Mouse (Mus musculus) liver, embryonic 12.5 days (tissue): ENCODE results near the gene Pnck. TPM values are rescaled to one million over a fixed set of nuclear protein-coding genes. Genes with fewer than 3 reads are reported as not detected.

Experiments
- ATAC-seq: fragments of 200-750 bp; cut with Nextera tagmentation; 2 replicates; pipeline ENCODE4 v1.8.0; 2017; ENCODE audit warnings: moderate number of reproducible peaks, mild to moderate bottlenecking, moderate library complexity
- H3K27ac ChIP-seq: fragments of 300-500 bp; sonication (generic); 2 replicates; pipeline ENCODE4 v1.5.1; 2016; ENCODE audit warnings: mild to moderate bottlenecking
- H3K27me3 ChIP-seq: fragments of 300-500 bp; sonication (generic); replicated peaks from 2 replicates; pipeline ENCODE4 v1.6.1; 2016; ENCODE audit warnings: mild to moderate bottlenecking, moderate library complexity
- H3K36me3 ChIP-seq: fragments of 300-500 bp; sonication (generic); 2 replicates; pipeline ENCODE4 v1.6.1; 2016; ENCODE audit warnings: mild to moderate bottlenecking, moderate library complexity
- H3K4me1 ChIP-seq: fragments of 300-500 bp; sonication (generic); 2 replicates; pipeline ENCODE4 v1.6.1; 2016
- H3K4me2 ChIP-seq: fragments of 300-500 bp; sonication (generic); 2 replicates; pipeline ENCODE4 v1.6.1; 2016; ENCODE audit warnings: mild to moderate bottlenecking, moderate library complexity
- H3K4me3 ChIP-seq: fragments of 300-500 bp; sonication (generic); 2 replicates; pipeline ENCODE4 v1.5.1; 2016; ENCODE audit warnings: mild to moderate bottlenecking, moderate library complexity
- H3K9ac ChIP-seq: fragments of 300-500 bp; sonication (generic); 2 replicates; pipeline ENCODE4 v1.6.1; 2016; ENCODE audit warnings: mild to moderate bottlenecking, moderate library complexity
- H3K9me3 ChIP-seq: fragments of 300-500 bp; sonication (generic); replicated peaks from 2 replicates; pipeline ENCODE4 v1.6.1; 2016; ENCODE audit warnings: mild to moderate bottlenecking, moderate library complexity
- WGBS: fragments of 180-500 bp; shearing (Covaris S2); methylation state at CpG from one replicate; pipeline ENCODE4 v1.1.7; 2016; ENCODE audit not compliant: insufficient replicate concordance; 5-methylcytosine and 5-hydroxymethylcytosine counted together
- polyA plus RNA-seq: library from polyadenylated mRNA; unstranded; fragments of >200 nt; fragmentation: Nextera tagmentation; extraction: Ambion mirVana; gene quantifications from 2 replicates; pipeline ENCODE4 v1.2.1, GENCODE M21; 2016

The Pnck gene
- polyA plus RNA-seq = 1.2 and 1.4 TPM in 2 replicates

GRCm38 (mm10) chrX:73659575-73660283 is at the start of gene Pnck:
Pnck (minus strand) TSS chrX:73660117.
- H3K4me3 ChIP-seq = peak within 1 kb of the TSS; percentile 40
- H3K36me3 ChIP-seq = no peaks in the 10 kb centered on the region
- H3K9me3 ChIP-seq = no peaks in the 10 kb centered on the region
- H3K27ac ChIP-seq = no peak within 1 kb of the TSS
- H3K9ac ChIP-seq = no peak within 1 kb of the TSS; the same call in 1 of the 2 replicates
- H3K4me1 ChIP-seq = 0 out of 2 replicates have a peak, but pooled peaks cover 7% of the 10 kb centered on the region
- no peak for ATAC-seq
- 23% methylated on average over 44 of the region's 57 CpGs for WGBS
- peak within 1 kb of the TSS; percentile 69 for H3K4me2 ChIP-seq
- peaks cover 43% of the 10 kb centered on the region for H3K27me3 ChIP-seq

DNA sequence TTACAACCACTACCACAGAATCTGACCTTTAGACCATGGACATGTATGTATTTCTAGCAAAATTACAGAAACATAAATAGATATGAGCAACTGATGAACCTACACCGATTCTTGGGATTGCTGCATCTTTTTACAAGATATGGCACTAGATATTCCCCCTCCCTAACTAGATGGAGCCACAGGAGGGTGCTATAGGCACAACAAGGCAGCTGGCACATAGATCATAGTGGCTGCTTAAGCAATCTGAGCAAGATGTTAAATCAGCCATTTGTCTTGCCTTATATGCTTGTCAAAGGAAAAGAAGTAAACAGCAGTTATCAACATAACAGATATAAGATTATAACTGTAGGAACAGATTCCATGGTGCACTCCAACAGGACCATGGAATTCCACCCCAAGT is 40.6 kb upstream of the Pnck start:
- Histone ChIP-seq H3K4me3 (no peak overlapping the region), H3K27me3 (no peaks in the 10 kb centered on the region), H3K4me2 (no peak overlapping the region), H3K27ac (no peak overlapping the region), H3K9me3 (no peaks in the 10 kb centered on the region), H3K36me3 (peaks cover 49% of the 10 kb centered on the region), H3K4me1 (no peaks in the 10 kb centered on the region), H3K9ac (no peak overlapping the region)
- 60% methylated on average over 1 of the region's 1 CpGs for WGBS
- no peak for ATAC-seq

- H3K36me3 ChIP-seq = peaks cover 67% of the 10 kb centered on the region
- H3K4me1 ChIP-seq = no peaks in the 10 kb centered on the region
- no peak overlapping the region for H3K27ac ChIP-seq
- no peak overlapping the region for H3K4me3 ChIP-seq
- WGBS = 67% methylated on average over 5 of the region's 5 CpGs
- H3K4me2 ChIP-seq = no peak overlapping the region
- H3K9ac ChIP-seq = no peak overlapping the region
- H3K27me3 ChIP-seq = no peaks in the 10 kb centered on the region; the same call in 1 of the 2 replicates
- no peak for ATAC-seq
- no peaks in the 10 kb centered on the region for H3K9me3 ChIP-seq
Measured at GRCm38 (mm10) chrX:73690917-73691629, 31.2 kb upstream of the Pnck start.

DNA sequence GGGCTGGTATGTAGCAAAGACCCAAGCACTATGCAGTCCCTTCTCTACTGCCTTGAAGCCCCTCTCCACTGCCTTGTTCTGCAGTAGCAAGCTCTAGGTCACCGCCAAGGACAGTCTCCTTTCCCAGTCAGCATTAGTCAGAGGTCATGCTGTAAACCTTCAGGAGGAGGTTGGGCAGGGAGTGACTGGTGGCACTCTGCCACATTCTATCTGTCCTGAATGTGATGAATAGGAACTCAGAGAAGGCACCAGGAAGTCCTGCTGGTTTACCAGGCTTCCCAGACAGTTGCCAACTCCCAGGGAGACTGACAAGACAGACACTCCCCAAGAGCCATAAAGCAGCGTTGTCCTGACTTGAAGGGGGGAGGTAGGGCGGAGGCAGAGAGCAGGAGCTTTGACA is 25.7 kb upstream of the Pnck start:
- Histone ChIP-seq H3K27me3 (no peaks in the 10 kb centered on the region; the same call in 1 of the 2 replicates), H3K9me3 (no peaks in the 10 kb centered on the region), H3K4me2 (no peak overlapping the region), H3K9ac (no peak overlapping the region), H3K4me3 (no peak overlapping the region), H3K36me3 (peaks cover 75% of the 10 kb centered on the region), H3K27ac (no peak overlapping the region), H3K4me1 (no peaks in the 10 kb centered on the region)
- 69% methylated on average over 3 of the region's 3 CpGs for WGBS
- no peak for ATAC-seq

DNA sequence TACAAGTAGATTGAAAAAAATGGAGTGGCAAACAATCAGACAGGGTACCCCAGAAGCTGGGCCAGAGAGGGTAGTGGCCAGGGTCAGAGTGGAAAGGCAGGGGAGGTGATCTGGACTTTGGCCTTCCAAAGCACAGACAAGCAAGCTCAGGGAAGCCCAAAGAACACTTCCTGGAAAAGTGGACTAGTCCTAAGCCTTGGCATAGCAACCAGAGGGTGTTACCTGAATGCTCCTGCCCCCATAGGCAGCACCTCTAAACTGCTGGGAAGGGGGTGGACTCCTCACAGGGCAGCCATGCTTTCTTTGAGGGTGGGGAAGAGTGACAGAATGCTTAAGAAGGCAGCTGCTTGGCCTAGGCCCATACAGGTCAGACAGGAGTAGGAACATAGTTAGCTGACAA is 25.1 kb upstream of the Pnck start:
- H3K9ac ChIP-seq = no peak overlapping the region
- H3K27ac ChIP-seq = no peak overlapping the region
- no peaks in the 10 kb centered on the region for H3K9me3 ChIP-seq
- H3K36me3 ChIP-seq = peaks cover 79% of the 10 kb centered on the region
- ATAC-seq = no peak
- no peaks in the 10 kb centered on the region for H3K4me1 ChIP-seq
- no peaks in the 10 kb centered on the region; the same call in 1 of the 2 replicates for H3K27me3 ChIP-seq
- no peak overlapping the region for H3K4me2 ChIP-seq
- H3K4me3 ChIP-seq = no peak overlapping the region

DNA sequence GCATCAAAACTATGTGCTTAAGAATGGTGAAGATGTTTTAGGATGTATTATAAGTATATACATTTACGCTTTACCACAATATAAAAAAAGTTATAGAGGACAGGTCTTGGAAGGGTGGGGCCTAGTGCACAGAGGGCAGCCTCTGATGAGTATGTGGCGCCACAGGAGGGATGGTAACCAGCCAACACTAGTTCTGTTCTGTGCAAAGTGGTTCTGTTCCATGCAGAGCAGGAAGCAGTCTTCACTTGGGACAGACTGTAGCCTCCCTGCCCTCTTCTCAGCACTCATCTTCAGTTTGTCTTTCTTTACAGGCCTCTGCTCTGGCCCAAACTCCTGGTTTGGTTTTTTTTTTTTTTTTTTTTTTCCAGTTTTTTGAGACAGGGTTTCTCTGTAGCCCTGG is 24.2 kb upstream of the Pnck start:
- no peaks in the 10 kb centered on the region for H3K9me3 ChIP-seq
- ATAC-seq = no peak
- no peaks in the 10 kb centered on the region for H3K4me1 ChIP-seq
- WGBS = 68% methylated on average over 2 of the region's 2 CpGs
- H3K9ac ChIP-seq = no peak overlapping the region
- no peak overlapping the region for H3K4me2 ChIP-seq
- H3K4me3 ChIP-seq = no peak overlapping the region
- H3K27me3 ChIP-seq = no peaks in the 10 kb centered on the region
- H3K27ac ChIP-seq = no peak overlapping the region
- peaks cover 74% of the 10 kb centered on the region for H3K36me3 ChIP-seq

GRCm38 (mm10) chrX:73676668-73677067 is 16.8 kb upstream of the Pnck start:
- no peaks in the 10 kb centered on the region for H3K9me3 ChIP-seq
- no peak overlapping the region for H3K27ac ChIP-seq
- 82% methylated on average over 4 of the region's 4 CpGs for WGBS
- H3K36me3 ChIP-seq = peaks cover 11% of the 10 kb centered on the region; the same call in 1 of the 2 replicates
- ATAC-seq = no peak
- H3K9ac ChIP-seq = no peak overlapping the region
- no peak overlapping the region for H3K4me2 ChIP-seq
- H3K4me1 ChIP-seq = peaks cover 13% of the 10 kb centered on the region; the same call in 1 of the 2 replicates
- H3K4me3 ChIP-seq = no peak overlapping the region
- peaks cover 58% of the 10 kb centered on the region for H3K27me3 ChIP-seq

GRCm38 (mm10) chrX:73675231-73675630 is 15.3 kb upstream of the Pnck start:
- Histone ChIP-seq H3K36me3 (peaks cover 4% of the 10 kb centered on the region; the same call in 1 of the 2 replicates), H3K4me3 (no peak overlapping the region), H3K4me2 (no peak overlapping the region), H3K27me3 (peaks cover 60% of the 10 kb centered on the region), H3K27ac (no peak overlapping the region), H3K4me1 (peaks cover 13% of the 10 kb centered on the region; the same call in 1 of the 2 replicates), H3K9me3 (no peaks in the 10 kb centered on the region), H3K9ac (no peak overlapping the region)
- WGBS = 60% methylated on average over 2 of the region's 2 CpGs
- ATAC-seq = no peak

- no peak overlapping the region for H3K27ac ChIP-seq
- peak overlapping the region; percentile 60 for H3K4me3 ChIP-seq
- H3K9me3 ChIP-seq = no peaks in the 10 kb centered on the region
- H3K4me1 ChIP-seq = peaks cover 13% of the 10 kb centered on the region; the same call in 1 of the 2 replicates
- no peaks in the 10 kb centered on the region for H3K36me3 ChIP-seq
- WGBS = 42% methylated on average over 20 of the region's 20 CpGs
- peak overlapping the region; percentile 82 for H3K4me2 ChIP-seq
- ATAC-seq = 0 out of 2 replicates have a peak, but pooled peaks have one; percentile 26
- no peak overlapping the region; the same call in 1 of the 2 replicates for H3K9ac ChIP-seq
- H3K27me3 ChIP-seq = peaks cover 60% of the 10 kb centered on the region
Measured at GRCm38 (mm10) chrX:73673968-73674661, 14.2 kb upstream of the Pnck start.

- Histone ChIP-seq H3K9me3 (no peaks in the 10 kb centered on the region), H3K4me3 (peak overlapping the region; percentile 60), H3K9ac (peak overlapping the region; percentile 68), H3K4me1 (peaks cover 13% of the 10 kb centered on the region; the same call in 1 of the 2 replicates), H3K4me2 (peak overlapping the region; percentile 82), H3K36me3 (no peaks in the 10 kb centered on the region), H3K27me3 (peaks cover 60% of the 10 kb centered on the region), H3K27ac (no peak overlapping the region)
- 11% methylated on average over 40 of the region's 42 CpGs for WGBS
- ATAC-seq = no peak
Measured at GRCm38 (mm10) chrX:73673619-73673967, 13.7 kb upstream of the Pnck start.

DNA sequence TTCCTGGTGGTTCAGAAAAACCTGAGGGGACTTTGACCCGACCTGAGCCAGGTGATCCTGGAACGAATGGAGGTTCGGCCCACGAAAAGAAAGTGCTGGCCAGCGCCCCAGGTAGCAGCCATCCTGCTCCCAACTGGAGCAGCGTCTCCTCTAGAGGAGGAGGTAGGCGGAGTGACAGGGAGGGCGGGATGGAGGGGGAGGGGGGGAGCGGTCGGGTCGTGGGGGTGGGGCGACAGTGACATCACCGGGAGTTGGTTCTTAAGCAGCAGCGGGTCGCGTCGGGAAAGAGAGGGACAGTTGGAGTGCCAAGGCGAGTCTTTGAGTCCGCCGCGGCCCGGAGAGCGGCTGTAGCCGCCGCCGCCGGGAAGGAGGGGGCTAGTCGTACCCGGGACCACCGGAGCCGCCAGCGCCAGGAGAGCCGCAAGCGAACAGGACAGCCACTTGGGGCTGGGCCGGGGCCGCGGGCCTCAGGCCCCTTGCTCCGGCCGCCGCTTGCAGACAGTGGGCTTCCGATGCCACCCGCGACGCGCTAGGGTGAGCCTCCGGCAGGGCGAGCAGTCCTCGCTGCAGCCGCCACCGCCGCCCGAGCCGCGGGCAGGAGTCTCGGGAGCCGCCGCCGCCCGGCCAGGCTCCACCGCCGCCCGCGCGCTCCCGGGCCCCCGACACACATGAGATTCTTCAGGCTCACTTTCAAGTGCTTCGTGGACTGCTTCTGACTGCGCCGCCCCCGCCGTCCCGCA is 13.1 kb upstream of the Pnck start, which contains the start of gene Slc6a8:
Slc6a8 (plus strand) TSS at position 272 of the 740 bp plus-strand sequence.
- no peak within 1 kb of the TSS for H3K27ac ChIP-seq

More for the DNA sequence above, 13.1 kb upstream of the Pnck start, which contains the start of gene Slc6a8:
- WGBS = 16% methylated on average over 42 of the region's 72 CpGs
- Histone ChIP-seq H3K4me3 (peak within 1 kb of the TSS; percentile 60), H3K4me2 (peak within 1 kb of the TSS; percentile 82), H3K4me1 (peaks cover 13% of the 10 kb centered on the region; the same call in 1 of the 2 replicates), H3K9ac (peak within 1 kb of the TSS; percentile 68), H3K36me3 (no peaks in the 10 kb centered on the region), H3K27me3 (peaks cover 60% of the 10 kb centered on the region), H3K9me3 (no peaks in the 10 kb centered on the region)
- peak; percentile 49 for ATAC-seq
